Mouse (Mus musculus): ENCODE measurements around the gene Gm12216.

Gm12216 gene

GRCm38 (mm10) chr11:53821945-53822338 lies 37.1 kb downstream of the Gm12216 start:
- in situ Hi-C loops (cut with MboI, MseI) = no loop called here

GRCm38 (mm10) chr11:53821230-53821944 lies 37.7 kb downstream of the Gm12216 start:
- in situ Hi-C loops (cut with MboI, MseI) = no loop called here

GRCm38 (mm10) chr11:53820516-53821170 lies 38.4 kb downstream of the Gm12216 start:
- in situ Hi-C loops (cut with MboI, MseI) = no loop called here

GRCm38 (mm10) chr11:53819511-53819910 lies 39.5 kb downstream of the Gm12216 start:
- in situ Hi-C loops (cut with MboI, MseI) = no loop called here

- in situ Hi-C loops (cut with MboI, MseI) = no loop called here
Observed at GRCm38 (mm10) chr11:53818794-53819193, 40.3 kb downstream of the Gm12216 start.

- in situ Hi-C loops (cut with MboI, MseI) = no loop called here
Observed at GRCm38 (mm10) chr11:53816841-53817375, 42.1 kb downstream of the Gm12216 start.

- in situ Hi-C loops (cut with MboI, MseI) = no loop called here
Observed at GRCm38 (mm10) chr11:53814810-53815209, 44.2 kb downstream of the Gm12216 start.

- in situ Hi-C loops (cut with MboI, MseI) = no loop called here
Observed at GRCm38 (mm10) chr11:53813001-53813868, 45.8 kb downstream of the Gm12216 start.

- in situ Hi-C loops (cut with MboI, MseI) = no loop called here
Observed at GRCm38 (mm10) chr11:53811312-53811711, 47.7 kb downstream of the Gm12216 start.

- in situ Hi-C loops (cut with MboI, MseI) = no loop called here
Observed at GRCm38 (mm10) chr11:53810749-53811148, 48.3 kb downstream of the Gm12216 start.

GRCm38 (mm10) chr11:53810156-53810555 lies 48.9 kb downstream of the Gm12216 start:
- in situ Hi-C loops (cut with MboI, MseI) = no loop called here

- in situ Hi-C loops (cut with MboI, MseI) = no loop called here
Observed at GRCm38 (mm10) chr11:53809354-53809753, 49.7 kb downstream of the Gm12216 start.

GRCm38 (mm10) chr11:53805786-53806185 lies 53.3 kb downstream of the Gm12216 start:
- in situ Hi-C loops (cut with MboI, MseI) = no loop called here

GRCm38 (mm10) chr11:53804569-53805344 lies 54.3 kb downstream of the Gm12216 start:
- in situ Hi-C loops (cut with MboI, MseI) = no loop called here

GRCm38 (mm10) chr11:53803494-53803893 lies 55.6 kb downstream of the Gm12216 start:
- in situ Hi-C loops (cut with MboI, MseI) = no loop called here

GRCm38 (mm10) chr11:53803093-53803492 lies 56.0 kb downstream of the Gm12216 start:
- in situ Hi-C loops (cut with MboI, MseI) = no loop called here

- in situ Hi-C loops (cut with MboI, MseI) = no loop called here
Observed at GRCm38 (mm10) chr11:53800975-53801374, 58.1 kb downstream of the Gm12216 start.

- in situ Hi-C loops (cut with MboI, MseI) = no loop called here
Observed at GRCm38 (mm10) chr11:53800036-53800435, 59.0 kb downstream of the Gm12216 start.

GRCm38 (mm10) chr11:53798041-53798711 lies 60.9 kb downstream of the Gm12216 start:
- in situ Hi-C loops (cut with MboI, MseI) = no loop called here

GRCm38 (mm10) chr11:53797386-53797920 lies 61.6 kb downstream of the Gm12216 start:
- in situ Hi-C loops (cut with MboI, MseI) = no loop called here
